Mouse (Mus musculus) embryonic fibroblast, embryonic 13.5 days (primary cell): ENCODE measurements around the gene Hspb8.

Experiments
- CTCF ChIP-seq: IDR thresholded peaks from 2 replicates; pipeline ENCODE4 v1.5.1; 2011; ENCODE audit warnings: mild to moderate bottlenecking, control low read depth, low read length, moderate library complexity, borderline replicate concordance; ENCODE audit not compliant: insufficient read depth
- POLR2A ChIP-seq: IDR thresholded peaks from 2 replicates; pipeline ENCODE4 v1.6.1; 2011; ENCODE audit warnings: low read depth, mild to moderate bottlenecking, control low read depth, low read length, moderate library complexity

DNA sequence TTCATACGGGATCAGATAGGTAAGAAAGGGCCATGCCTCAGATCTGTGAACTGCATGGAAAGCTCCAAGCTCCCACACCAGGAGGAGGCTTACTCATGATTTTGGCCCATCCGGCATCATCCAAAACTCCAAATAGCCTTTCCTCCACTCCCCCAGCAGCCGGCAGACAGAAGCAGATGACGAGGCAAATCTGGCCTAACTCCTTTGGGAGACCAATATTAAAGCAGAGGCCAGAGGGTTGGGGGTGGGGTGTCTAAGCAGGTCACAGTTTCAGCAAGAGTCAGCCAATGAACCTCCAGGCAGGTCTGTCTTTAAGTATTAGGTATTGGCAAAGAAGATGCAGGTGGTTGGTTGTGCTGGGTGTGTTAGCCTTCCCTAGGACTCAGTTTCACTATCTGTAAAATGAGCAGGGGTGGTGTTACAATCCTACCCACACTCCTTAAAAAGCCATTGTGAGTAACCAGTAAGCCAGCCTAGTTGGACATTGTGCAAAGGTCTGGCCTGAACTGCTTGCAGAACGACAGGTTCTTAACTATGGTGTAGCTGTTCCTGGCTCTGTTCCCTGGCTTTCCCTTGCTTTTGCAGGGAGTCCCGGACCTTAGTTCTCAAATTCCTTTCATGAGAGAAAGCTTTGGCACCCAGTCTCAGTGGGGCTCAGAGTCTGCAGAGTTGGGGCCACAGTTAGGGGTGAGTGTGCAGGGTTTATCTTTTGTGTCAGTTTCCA, 3.2 kb downstream of the Hspb8 start:
- TF ChIP-seq CTCF = no peak
- no peak for TF ChIP-seq POLR2A
